Mouse (Mus musculus) neural tube, postnatal 0 days (tissue): ENCODE data around the gene Syncrip. TPM values are rescaled to one million over a fixed set of nuclear protein-coding genes. Genes with fewer than 3 reads are reported as not detected.

Source experiments
- polyA plus RNA-seq: library from polyadenylated mRNA; unstranded; fragments of >200 nt; fragmentation: Nextera tagmentation; extraction: Ambion mirVana; gene quantifications from 2 replicates; pipeline ENCODE4 v1.2.1, GENCODE M21; 2015

Gene Syncrip
- 55.1 and 57.9 TPM in 2 replicates for polyA plus RNA-seq

GRCm38 (mm10) chr9:88482230-88482828 lies at the start of gene Syncrip:
Gene Syncrip, minus strand, starts transcription at chr9:88482574.

GRCm38 (mm10) chr9:88438555-88439237 lies 43.7 kb downstream of the Syncrip start, which contains the start of gene Snx14:
Gene Snx14, minus strand, starts transcription at chr9:88438958.

Other genes starting within 250 kb of the Syncrip start
- gene Nt5e, start 155.4 kb downstream of the Syncrip start, polyA plus RNA-seq: 2.2 and 3.1 TPM in 2 replicates
- 31.6 and 34.0 TPM in 2 replicates for gene Snx14, start 43.6 kb downstream of the Syncrip start, polyA plus RNA-seq
- 0.72 TPM in 1 of 2 replicates, not detected in the other for gene Gm20537, start 26.0 kb downstream of the Syncrip start, polyA plus RNA-seq
- gene Zfp949, start 65.4 kb upstream of the Syncrip start, polyA plus RNA-seq: 15.5 and 16.0 TPM in 2 replicates
- gene Trim43a, start 98.3 kb upstream of the Syncrip start, polyA plus RNA-seq: 0.27 and 0.43 TPM in 2 replicates
- 58.1 and 59.4 TPM in 2 replicates for gene Mthfsl, start 237.7 kb upstream of the Syncrip start, polyA plus RNA-seq
- gene Bcl2a1d, start 249.3 kb upstream of the Syncrip start, polyA plus RNA-seq: 0.41 TPM in 1 of 2 replicates, not detected in the other